Mouse (Mus musculus) limb, embryonic 15.5 days (tissue): ENCODE data around the gene Brms1l. TPM values are rescaled to one million over a fixed set of nuclear protein-coding genes. Genes with fewer than 3 reads are reported as not detected.
"Not testable (repeated sequence)": the region's sequence is repeated elsewhere in the genome, so short reads cannot be mapped to it uniquely, and the experiment has no call there.

Experiments
- ATAC-seq: fragments of 200-750 bp; cut with Nextera tagmentation; 2 replicates; pipeline ENCODE4 v1.8.0; 2017; ENCODE audit warnings: low read depth, moderate TSS enrichment; ENCODE audit not compliant: insufficient number of reproducible peaks, low FRiP score, low TSS enrichment
- H3K27ac ChIP-seq: fragments of 300-500 bp; sonication (generic); 2 replicates; pipeline ENCODE4 v1.5.1; 2015; ENCODE audit warnings: moderate library complexity, mild to moderate bottlenecking, inconsistent platforms
- H3K27me3 ChIP-seq: fragments of 300-500 bp; sonication (generic); 2 replicates; pipeline ENCODE4 v1.6.1; 2015; ENCODE audit warnings: inconsistent platforms
- H3K36me3 ChIP-seq: fragments of 300-500 bp; sonication (generic); 2 replicates; pipeline ENCODE4 v1.6.1; 2015; ENCODE audit warnings: inconsistent platforms
- H3K4me1 ChIP-seq: fragments of 300-500 bp; sonication (generic); 2 replicates; pipeline ENCODE4 v1.6.1; 2015; ENCODE audit warnings: inconsistent platforms
- H3K4me2 ChIP-seq: fragments of 300-500 bp; sonication (generic); 2 replicates; pipeline ENCODE4 v1.6.1; 2015; ENCODE audit warnings: mild to moderate bottlenecking, inconsistent platforms
- H3K4me3 ChIP-seq: fragments of 300-500 bp; sonication (generic); 2 replicates; pipeline ENCODE4 v1.5.1; 2015; ENCODE audit warnings: mild to moderate bottlenecking, inconsistent platforms
- H3K9ac ChIP-seq: fragments of 300-500 bp; sonication (generic); 2 replicates; pipeline ENCODE4 v1.6.1; 2015; ENCODE audit warnings: inconsistent platforms
- H3K9me3 ChIP-seq: fragments of 300-500 bp; sonication (generic); 2 replicates; pipeline ENCODE4 v1.6.1; 2016; ENCODE audit warnings: inconsistent platforms
- WGBS: fragments of 180-500 bp; shearing (Covaris S2); methylation state at CpG from one replicate; pipeline ENCODE4 v1.1.7; 2015; 5-methylcytosine and 5-hydroxymethylcytosine counted together
- polyA plus RNA-seq: library from polyadenylated mRNA; unstranded; fragments of >200 nt; fragmentation: Nextera tagmentation; extraction: Ambion mirVana; gene quantifications from 2 replicates; pipeline ENCODE4 v1.2.1, GENCODE M21; 2015

Gene Brms1l
- 43.8 and 45.0 TPM in 2 replicates for polyA plus RNA-seq

DNA sequence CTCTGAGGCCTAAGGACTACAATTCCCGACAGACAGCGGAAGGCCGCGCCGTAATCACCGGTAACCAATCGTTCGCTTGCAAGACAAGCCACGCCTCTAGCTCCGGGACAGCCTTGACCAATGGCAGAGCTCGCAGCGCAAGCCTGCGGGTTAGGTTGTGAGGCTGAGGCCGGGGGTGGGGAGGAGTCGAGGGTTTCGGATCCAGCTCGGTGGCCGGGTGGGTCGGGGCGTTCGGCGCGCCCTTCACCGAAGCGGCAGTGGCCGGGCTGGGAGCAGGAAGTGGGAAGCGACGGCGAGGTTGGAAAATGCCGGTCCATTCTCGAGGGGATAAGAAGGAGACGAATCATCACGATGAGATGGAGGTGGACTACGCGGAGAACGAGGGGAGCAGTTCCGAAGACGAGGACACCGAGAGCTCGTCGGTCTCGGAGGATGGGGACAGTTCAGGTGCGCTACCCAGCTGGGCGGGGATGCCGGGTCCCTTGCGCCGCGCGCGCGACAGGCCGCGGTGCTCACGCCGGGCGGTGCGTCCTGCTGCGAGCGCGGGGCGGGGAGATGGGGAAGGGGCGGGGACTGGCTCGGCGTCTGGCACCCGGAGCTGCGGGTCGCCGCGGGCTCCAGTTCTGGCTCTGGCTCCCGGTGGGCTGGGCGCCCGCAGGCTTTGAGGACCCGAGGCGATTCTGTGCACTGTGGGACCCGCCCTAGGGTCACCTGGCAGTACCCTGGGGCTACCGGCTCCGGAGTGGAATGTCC lies at the start of gene Brms1l:
TSS of gene Brms1l (plus strand) at position 126 of the 753 bp plus-strand sequence.
- Histone ChIP-seq H3K27ac (peak within 1 kb of the TSS; percentile 94), H3K9me3 (no peaks in the 10 kb centered on the region)
- under 1% methylated on average over 69 of the region's 77 CpGs for WGBS

DNA sequence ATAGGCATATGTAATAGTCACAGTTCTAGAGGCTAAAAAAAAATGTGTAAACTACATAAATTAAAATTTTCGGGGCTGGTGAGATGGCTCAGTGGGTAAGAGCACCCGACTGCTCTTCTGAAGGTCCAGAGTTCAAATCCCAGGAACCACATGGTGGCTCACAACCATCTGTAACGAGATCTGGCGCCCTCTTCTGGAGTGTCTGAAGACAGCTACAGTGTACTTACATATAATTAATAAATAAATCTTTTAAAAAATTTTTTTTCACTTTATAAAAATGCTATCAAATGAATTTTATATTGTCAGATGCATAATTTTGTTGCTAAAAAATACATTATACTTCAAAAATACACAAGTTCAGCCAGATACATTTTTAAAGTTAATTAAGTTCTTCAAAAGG lies 41.6 kb upstream of the Brms1l start:
- not testable (repeated sequence) for H3K4me3 ChIP-seq, H3K27ac ChIP-seq, ATAC-seq, H3K9ac ChIP-seq, H3K27me3 ChIP-seq, H3K36me3 ChIP-seq, H3K4me1 ChIP-seq, H3K9me3 ChIP-seq, H3K4me2 ChIP-seq
- WGBS, result 83% methylated on average over 4 of the region's 4 CpGs

More for the DNA sequence above, at the start of gene Brms1l:
- peaks cover 4% of the 10 kb centered on the region; the same call in 1 of the 2 replicates for H3K36me3 ChIP-seq
- H3K4me3 ChIP-seq, result peak within 1 kb of the TSS; percentile 67
- H3K27me3 ChIP-seq, result no peaks in the 10 kb centered on the region
- H3K4me1 ChIP-seq, result 0 out of 2 replicates have a peak, but pooled peaks cover 2% of the 10 kb centered on the region
- H3K9ac ChIP-seq, result peak within 1 kb of the TSS; percentile 51
- peak; percentile 99 for ATAC-seq
- H3K4me2 ChIP-seq, result peak within 1 kb of the TSS; percentile 50

DNA sequence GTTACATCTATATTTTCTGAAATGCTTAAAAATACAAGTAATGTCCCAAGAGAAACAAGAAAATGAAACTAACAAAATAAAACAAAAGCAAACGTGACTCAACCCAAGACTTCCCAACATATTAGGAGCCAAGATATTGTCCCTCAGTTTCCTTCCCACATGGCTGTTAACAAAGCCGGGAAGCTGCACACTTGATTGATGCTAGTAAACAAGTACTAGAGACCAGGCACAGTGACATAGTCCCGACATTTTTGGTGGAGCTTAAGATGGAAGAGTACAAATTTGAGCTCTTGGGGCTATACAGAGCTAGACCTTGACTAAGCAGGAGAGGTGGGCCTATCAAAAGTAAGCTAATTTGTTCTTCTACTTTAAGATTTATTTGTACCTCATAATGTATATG lies 39.0 kb upstream of the Brms1l start:
- WGBS, result 80% methylated on average over 3 of the region's 3 CpGs

DNA sequence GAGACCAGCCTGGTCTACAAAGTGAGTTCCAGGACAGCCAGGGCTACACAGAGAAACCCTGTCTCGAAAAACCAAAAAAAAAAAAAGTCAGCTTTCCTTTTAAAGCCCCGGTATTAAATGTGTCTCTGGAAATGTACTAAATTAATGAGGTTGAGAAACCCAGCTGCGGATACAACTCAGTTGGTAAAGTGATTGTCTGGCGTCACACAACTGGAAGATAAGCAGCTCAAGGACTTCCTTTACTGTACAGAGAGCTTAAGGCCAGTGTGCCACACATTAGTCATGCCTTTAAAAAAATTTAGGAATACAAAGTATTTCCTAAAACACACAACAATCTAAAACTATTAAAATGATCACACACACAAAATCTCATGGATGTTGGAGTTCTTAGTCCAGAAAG lies 37.4 kb upstream of the Brms1l start:
- WGBS, result 86% methylated on average over 4 of the region's 4 CpGs
- Histone ChIP-seq H3K9me3 (no peaks in the 10 kb centered on the region), H3K4me3 (no peak overlapping the region)

More for the DNA sequence above, 39.0 kb upstream of the Brms1l start:
- H3K27ac ChIP-seq, result no peak overlapping the region
- no peaks in the 10 kb centered on the region for H3K9me3 ChIP-seq
- H3K4me1 ChIP-seq, result no peaks in the 10 kb centered on the region
- H3K9ac ChIP-seq, result no peak overlapping the region
- H3K27me3 ChIP-seq, result no peaks in the 10 kb centered on the region
- H3K4me3 ChIP-seq, result no peak overlapping the region
- peaks cover 9% of the 10 kb centered on the region; the same call in 1 of the 2 replicates for H3K36me3 ChIP-seq
- no peak overlapping the region for H3K4me2 ChIP-seq
- no peak for ATAC-seq

DNA sequence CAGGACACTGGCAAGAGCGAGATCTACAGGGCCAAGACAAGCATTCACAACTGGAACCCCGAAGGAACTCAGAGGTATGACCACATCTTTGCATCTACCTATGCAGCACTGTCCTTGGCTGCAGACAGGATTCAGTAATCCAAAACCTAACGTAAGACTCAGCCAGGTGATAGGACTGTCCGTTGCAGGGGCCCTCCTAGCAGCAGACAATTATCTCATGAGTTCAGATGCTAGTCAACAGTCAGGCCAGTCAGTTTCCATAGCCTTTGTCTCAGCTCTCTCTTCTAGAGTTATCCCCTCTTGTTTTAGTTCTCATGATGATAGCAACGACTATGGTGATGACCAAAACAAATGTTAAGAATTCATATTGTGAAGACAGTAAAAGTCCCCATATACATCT lies 36.0 kb upstream of the Brms1l start:
- Histone ChIP-seq H3K9ac (no peak overlapping the region), H3K27ac (no peak overlapping the region), H3K27me3 (no peaks in the 10 kb centered on the region), H3K36me3 (no peaks in the 10 kb centered on the region), H3K9me3 (no peaks in the 10 kb centered on the region), H3K4me2 (no peak overlapping the region), H3K4me1 (no peaks in the 10 kb centered on the region), H3K4me3 (no peak overlapping the region)
- ATAC-seq, result no peak
- 87% methylated on average over 5 of the region's 5 CpGs for WGBS

More for the DNA sequence above, 37.4 kb upstream of the Brms1l start:
- no peak overlapping the region for H3K27ac ChIP-seq
- H3K4me1 ChIP-seq, result no peaks in the 10 kb centered on the region
- H3K4me2 ChIP-seq, result no peak overlapping the region
- ATAC-seq, result no peak
- peaks cover 5% of the 10 kb centered on the region; the same call in 1 of the 2 replicates for H3K36me3 ChIP-seq
- H3K27me3 ChIP-seq, result no peaks in the 10 kb centered on the region
- H3K9ac ChIP-seq, result no peak overlapping the region

DNA sequence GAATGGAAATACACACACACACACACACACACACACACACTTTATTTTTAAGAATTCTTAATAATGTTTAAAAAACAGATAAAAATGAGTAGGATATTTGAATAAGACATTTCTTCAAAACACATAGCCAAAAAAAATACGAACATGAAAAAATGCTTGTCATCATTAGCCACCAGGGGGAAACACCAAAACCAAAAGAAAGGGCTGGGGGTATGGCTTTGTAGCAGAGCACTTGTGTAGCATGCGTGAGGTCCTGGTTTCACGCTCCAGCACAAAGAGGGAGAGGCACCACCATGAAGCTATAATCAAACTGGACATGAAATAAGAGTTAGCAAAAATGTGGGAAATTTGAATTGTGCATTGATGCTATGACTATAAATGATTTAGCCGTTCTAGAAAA lies 35.0 kb upstream of the Brms1l start:
- ATAC-seq, result no peak
- Histone ChIP-seq H3K27me3 (no peaks in the 10 kb centered on the region), H3K9me3 (no peaks in the 10 kb centered on the region), H3K36me3 (no peaks in the 10 kb centered on the region), H3K4me2 (no peak overlapping the region), H3K4me3 (no peak overlapping the region), H3K4me1 (no peaks in the 10 kb centered on the region), H3K27ac (no peak overlapping the region), H3K9ac (no peak overlapping the region)
- 85% methylated on average over 4 of the region's 4 CpGs for WGBS

DNA sequence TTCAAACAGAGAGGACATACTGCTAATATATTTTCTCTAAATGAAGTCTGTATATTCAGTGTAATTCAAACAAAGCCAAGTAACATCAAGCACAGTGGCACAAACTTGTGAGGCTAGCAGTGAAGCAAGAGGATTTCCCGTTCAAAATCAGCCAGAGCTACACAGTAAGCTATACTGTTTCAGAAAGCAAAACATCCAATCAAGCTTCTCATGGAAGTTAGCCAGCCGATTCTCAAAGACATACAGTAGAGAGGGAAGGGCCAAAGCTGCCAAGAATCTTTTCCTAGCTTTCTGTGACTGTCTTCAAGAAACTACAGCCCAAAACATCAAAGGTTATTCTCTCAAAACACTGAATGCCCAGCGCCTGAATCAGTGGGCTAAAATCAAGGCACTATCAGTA lies 31.1 kb upstream of the Brms1l start:
- Histone ChIP-seq H3K9ac (no peak overlapping the region), H3K4me1 (no peaks in the 10 kb centered on the region), H3K9me3 (no peaks in the 10 kb centered on the region), H3K27me3 (no peaks in the 10 kb centered on the region), H3K36me3 (no peaks in the 10 kb centered on the region), H3K27ac (0 out of 2 replicates have a peak overlapping the region, but pooled peaks have one; percentile 40), H3K4me3 (no peak overlapping the region), H3K4me2 (no peak overlapping the region)
- WGBS, result 55% methylated on average over 3 of the region's 3 CpGs
- ATAC-seq, result no peak

DNA sequence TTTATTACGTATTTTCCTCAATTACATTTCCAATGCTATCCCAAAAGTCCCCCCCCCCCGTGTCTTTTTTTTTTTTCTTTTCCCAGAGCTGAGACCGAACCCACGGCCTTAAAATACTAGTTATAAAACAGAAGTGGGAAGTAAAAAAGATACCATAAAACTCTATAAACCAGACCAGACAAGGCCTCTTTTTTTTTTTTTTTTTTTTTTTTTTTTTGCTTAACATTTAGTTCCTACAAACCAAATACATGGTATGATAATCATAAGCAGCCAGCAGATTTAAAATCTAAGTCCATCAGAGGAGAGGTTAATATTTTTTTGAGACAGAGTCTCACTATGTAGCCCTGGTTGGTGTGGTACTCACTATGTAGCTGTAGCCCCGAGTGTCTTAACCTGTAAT lies 19.6 kb upstream of the Brms1l start:
- Histone ChIP-seq H3K9ac (no peak overlapping the region), H3K27ac (no peak overlapping the region), H3K9me3 (no peaks in the 10 kb centered on the region), H3K36me3 (no peaks in the 10 kb centered on the region), H3K4me2 (no peak overlapping the region), H3K4me3 (no peak overlapping the region), H3K27me3 (no peaks in the 10 kb centered on the region), H3K4me1 (no peaks in the 10 kb centered on the region)
- WGBS, result 64% methylated on average over 5 of the region's 5 CpGs
- no peak for ATAC-seq

DNA sequence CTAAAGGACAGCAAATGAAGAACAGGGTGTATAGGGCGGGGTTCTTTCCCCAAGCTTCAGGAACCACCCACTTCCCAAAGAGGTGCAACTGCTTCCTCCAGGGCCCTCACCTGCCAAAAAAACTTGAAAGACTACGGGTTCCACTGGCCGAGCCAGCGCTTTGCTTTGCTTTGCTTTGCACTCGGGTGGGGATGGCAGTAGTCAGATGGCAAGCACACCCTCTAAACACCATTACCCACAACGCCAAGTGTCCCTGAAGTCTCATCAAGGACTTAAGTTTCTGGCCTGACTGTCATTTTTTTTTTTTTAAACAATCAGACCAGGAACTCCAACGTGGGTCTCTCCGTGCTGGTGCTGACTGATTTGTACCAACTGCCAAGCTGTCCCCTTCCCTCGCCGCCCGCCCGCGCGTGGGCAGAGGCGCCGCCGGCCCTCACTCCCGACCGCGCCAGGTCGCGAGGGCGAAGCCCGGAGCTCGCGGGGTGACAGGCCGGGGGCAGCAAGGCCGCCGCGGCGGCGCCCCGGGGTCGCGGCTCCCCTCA lies 15.9 kb upstream of the Brms1l start:
- peak; percentile 11; the same call in 1 of the 2 replicates for ATAC-seq
- H3K4me1 ChIP-seq, result no peaks in the 10 kb centered on the region
- under 1% methylated on average over 35 of the region's 35 CpGs for WGBS

DNA sequence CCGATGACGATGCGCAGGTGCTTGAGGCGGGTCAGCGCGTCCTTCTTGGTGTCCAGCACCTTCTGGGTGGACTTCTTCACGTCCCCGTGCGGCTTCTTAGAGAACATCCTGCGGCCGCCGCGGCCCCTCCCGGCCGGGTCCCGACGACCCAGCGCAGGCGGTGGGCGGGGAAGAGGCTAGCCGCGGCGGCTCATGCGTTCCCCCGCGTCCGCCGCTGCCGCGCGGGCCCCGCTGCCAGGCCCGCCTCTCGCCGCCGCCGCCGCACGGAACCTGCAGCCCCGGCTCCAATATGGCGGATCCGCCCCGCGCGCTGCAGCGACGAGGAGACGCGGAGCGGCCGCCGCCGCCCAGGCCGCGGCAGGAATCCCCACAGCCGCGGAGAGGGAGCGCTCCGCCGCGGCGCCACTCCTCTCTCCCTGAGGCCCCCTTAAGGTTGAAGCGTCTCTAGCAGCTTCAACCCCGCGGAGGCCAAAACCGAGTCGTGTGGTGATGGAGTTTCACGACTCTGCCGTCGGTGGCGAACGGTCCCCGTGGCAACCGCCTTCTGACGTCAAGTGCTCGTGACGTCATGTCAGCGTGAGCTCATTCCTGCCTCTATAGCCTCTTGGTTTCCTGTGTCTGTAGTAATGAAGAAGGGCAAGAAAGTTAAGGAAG lies 15.3 kb upstream of the Brms1l start, which contains the start of gene Ralgapa1:
TSS of gene Ralgapa1 (minus strand) at position 507 of the 654 bp plus-strand sequence.
- H3K4me2 ChIP-seq, result peak within 1 kb of the TSS; percentile 55
- under 1% methylated on average over 70 of the region's 78 CpGs for WGBS
- H3K9ac ChIP-seq, result peak within 1 kb of the TSS; percentile 88
- H3K9me3 ChIP-seq, result no peaks in the 10 kb centered on the region
- peak; percentile 87 for ATAC-seq
- H3K27ac ChIP-seq, result peak within 1 kb of the TSS; percentile 95
- no peaks in the 10 kb centered on the region for H3K4me1 ChIP-seq
- H3K36me3 ChIP-seq, result no peaks in the 10 kb centered on the region
- H3K4me3 ChIP-seq, result peak within 1 kb of the TSS; percentile 96
- no peaks in the 10 kb centered on the region for H3K27me3 ChIP-seq

More for the DNA sequence above, 15.9 kb upstream of the Brms1l start:
- no peaks in the 10 kb centered on the region for H3K27me3 ChIP-seq
- H3K27ac ChIP-seq, result peak overlapping the region; percentile 95
- H3K4me3 ChIP-seq, result peak overlapping the region; percentile 96
- H3K4me2 ChIP-seq, result peak overlapping the region; percentile 55
- H3K9ac ChIP-seq, result peak overlapping the region; percentile 88
- no peaks in the 10 kb centered on the region for H3K36me3 ChIP-seq
- no peaks in the 10 kb centered on the region for H3K9me3 ChIP-seq

DNA sequence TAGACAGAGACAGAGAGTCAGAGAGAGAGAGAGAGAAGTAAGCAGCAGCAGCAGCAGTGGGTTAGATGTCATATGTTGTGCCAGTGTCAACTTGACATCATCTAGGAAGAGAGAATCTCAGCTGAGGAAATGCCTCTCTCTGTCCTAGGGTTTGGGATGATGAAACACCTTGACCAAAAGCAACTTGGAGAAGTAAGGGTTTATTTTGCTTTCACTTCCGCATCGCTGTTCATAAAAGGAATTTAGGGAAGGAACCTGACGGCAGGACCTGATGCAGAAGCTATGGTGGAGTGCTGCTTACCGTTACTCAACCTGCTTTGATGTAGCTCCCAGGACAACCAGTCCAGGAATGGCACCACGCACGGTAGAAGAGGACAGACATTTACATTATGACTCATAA lies 12.1 kb upstream of the Brms1l start:
- ATAC-seq, result no peak
- WGBS, result 82% methylated on average over 6 of the region's 6 CpGs
- Histone ChIP-seq H3K4me1 (no peaks in the 10 kb centered on the region), H3K27me3 (no peaks in the 10 kb centered on the region), H3K27ac (no peak overlapping the region), H3K9ac (no peak overlapping the region), H3K36me3 (no peaks in the 10 kb centered on the region), H3K4me2 (no peak overlapping the region), H3K4me3 (no peak overlapping the region), H3K9me3 (no peaks in the 10 kb centered on the region)

DNA sequence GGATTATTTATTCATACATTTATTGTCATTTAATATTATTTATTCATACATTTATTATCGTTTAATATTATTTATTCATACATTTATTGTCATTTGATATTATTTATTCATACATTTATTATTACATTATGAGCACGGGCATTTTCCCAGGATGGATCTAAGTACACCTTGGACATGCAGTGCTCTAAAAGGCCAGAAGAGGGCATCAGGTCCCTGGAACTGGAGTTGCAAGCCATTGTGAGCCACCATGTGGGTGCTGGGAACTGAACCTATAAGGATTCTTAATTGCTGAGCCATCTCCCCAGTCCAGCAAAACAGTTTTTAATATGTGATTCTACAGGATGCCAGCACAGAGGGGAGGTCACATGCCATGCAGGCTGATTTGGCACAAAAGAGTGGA lies 10.6 kb upstream of the Brms1l start:
- Histone ChIP-seq H3K9me3 (no peaks in the 10 kb centered on the region), H3K4me1 (no peaks in the 10 kb centered on the region), H3K9ac (no peak overlapping the region), H3K4me3 (no peak overlapping the region), H3K27ac (no peak overlapping the region), H3K27me3 (no peaks in the 10 kb centered on the region), H3K36me3 (no peaks in the 10 kb centered on the region), H3K4me2 (no peak overlapping the region)
- 82% methylated on average over 2 of the region's 2 CpGs for WGBS
- no peak for ATAC-seq
